Comparison of ENCODE assay signal across 17 mouse cellular contexts in the genomic region with DNA sequence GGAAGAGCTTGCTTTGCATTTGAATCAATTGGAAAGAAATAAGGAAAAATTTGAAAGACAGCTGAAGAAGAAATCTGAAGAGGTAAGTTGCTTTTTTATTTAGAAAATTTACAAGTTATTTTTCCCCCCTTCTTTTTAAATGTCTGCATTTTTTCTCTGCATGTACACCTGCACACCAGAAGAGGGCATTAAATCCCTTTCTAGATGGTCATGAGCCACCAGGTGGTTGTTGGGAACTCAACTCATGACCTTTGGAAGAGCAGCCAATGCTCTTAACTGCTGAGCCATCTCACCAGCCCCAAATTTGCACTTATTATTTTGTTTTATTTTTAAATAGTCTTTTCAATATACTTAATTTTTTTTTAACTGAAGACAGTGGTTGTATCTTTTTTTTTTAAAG. TPM values are rescaled to one million over a fixed set of nuclear protein-coding genes. Genes with fewer than 3 reads are reported as not detected.
DNase-seq lines count a peak whose midpoint lies in the region; ATAC-seq and TF ChIP-seq lines count a peak whose summit lies in the region.
"Had no signal": no experiment of that assay in that cellular context is flagged by ENCODE, and none has a peak within 500 bp of the region (broad histone marks: within the 10 kb centered on the region; RNA-seq: fewer than 3 reads in every experiment).

No protein-coding gene starts in this region.

- no peak for TF ChIP-seq EP300 in lung, postnatal 0 days (IDR thresholded peaks at IDR 0.05)

- no peak overlapping the region for H3K27ac ChIP-seq in kidney, adult 2 months (ENCODE audit: insufficient read depth, low read depth, low read length)
- H3K27ac ChIP-seq in lung, postnatal 0 days (ENCODE audit: low read length) = no peak overlapping the region
- H3K27ac ChIP-seq: embryonic facial prominence, embryonic 12.5 days; heart, embryonic 15.5 days; limb, embryonic 15.5 days had no signal

- H3K4me3 ChIP-seq in kidney, adult 2 months (ENCODE audit: insufficient read depth, low read depth, low read length) = no peak overlapping the region
- H3K4me3 ChIP-seq in lung, postnatal 0 days (ENCODE audit: low read depth, low read length) = no peak overlapping the region
- H3K4me3 ChIP-seq: embryonic facial prominence, embryonic 12.5 days; erythroblast, embryonic 14.5 days; heart, embryonic 15.5 days; limb, embryonic 15.5 days had no signal

- no peak for ATAC-seq in lung, postnatal 0 days
- ATAC-seq: forebrain, embryonic 14.5 days had no signal

- no peak overlapping the region for H3K9ac ChIP-seq in lung, postnatal 0 days (replicated peaks; ENCODE audit: low read depth)
- H3K9ac ChIP-seq: embryonic facial prominence, embryonic 12.5 days; heart, embryonic 15.5 days; limb, embryonic 15.5 days had no signal

- intact Hi-C loops in heart, postnatal 25 days (cut with DNase I) = no loop called here

- no peaks in the 10 kb centered on the region for H3K9me3 ChIP-seq in lung, postnatal 0 days (ENCODE audit: low read length)
- H3K9me3 ChIP-seq: embryonic facial prominence, embryonic 12.5 days; heart, embryonic 15.5 days; limb, embryonic 15.5 days had no signal

- no peaks in the 10 kb centered on the region for H3K27me3 ChIP-seq in kidney, adult 2 months (replicated peaks; ENCODE audit: control insufficient read depth, insufficient read depth, low read length)
- no peaks in the 10 kb centered on the region for H3K27me3 ChIP-seq in lung, postnatal 0 days (replicated peaks; ENCODE audit: insufficient read depth, low read length)
- H3K27me3 ChIP-seq: embryonic facial prominence, embryonic 12.5 days; heart, embryonic 15.5 days; limb, embryonic 15.5 days had no signal

- TF ChIP-seq CTCF in kidney, adult 2 months (conservative IDR thresholded peaks at IDR 0.05; ENCODE audit: insufficient read depth, insufficient read length, low read depth, low read length) = no peak
- TF ChIP-seq CTCF in lung, postnatal 0 days (IDR thresholded peaks at IDR 0.05) = peak; percentile 8; the same call in 1 of the 2 replicates

- H3K4me2 ChIP-seq in lung, postnatal 0 days (replicated peaks; ENCODE audit: low read depth, low read length) = no peak overlapping the region
- H3K4me2 ChIP-seq: embryonic facial prominence, embryonic 12.5 days; heart, embryonic 15.5 days; limb, embryonic 15.5 days had no signal

- peak; percentile 6 for DNase-seq in kidney, adult 2 months
- DNase-seq in kidney, postnatal 10 days = no peak
- no peak for DNase-seq in lung, postnatal 0 days (ENCODE audit: low spot score)
- DNase-seq in lung, postnatal 36 days = no peak
- peak; percentile 5 for DNase-seq in NIH3T3 (ENCODE audit: low read depth)
- DNase-seq in frontal cortex, postnatal 10 days (ENCODE audit: low spot score in 2 of 2) = no peak
- no peak for DNase-seq in heart, postnatal 25 days (ENCODE audit: low spot score)
- DNase-seq: adrenal gland, adult 2 months; layer of hippocampus, postnatal 36 days; lung, adult 2 months; lung, postnatal 4 days; right cerebral cortex, postnatal 4 days had no signal

- TF ChIP-seq POLR2A in kidney, adult 2 months (IDR thresholded peaks at IDR 0.05; ENCODE audit: low read depth, low read length) = no peak

- H3K36me3 ChIP-seq in kidney, adult 2 months (ENCODE audit: control insufficient read depth, insufficient read depth, low read length) = no peaks in the 10 kb centered on the region
- no peaks in the 10 kb centered on the region for H3K36me3 ChIP-seq in lung, postnatal 0 days (ENCODE audit: insufficient read depth, low read length)
- H3K36me3 ChIP-seq: embryonic facial prominence, embryonic 12.5 days; heart, embryonic 15.5 days; limb, embryonic 15.5 days had no signal

- no peaks in the 10 kb centered on the region for H3K4me1 ChIP-seq in kidney, adult 2 months (ENCODE audit: control insufficient read depth, insufficient read depth, low read length)
- H3K4me1 ChIP-seq in lung, postnatal 0 days (ENCODE audit: insufficient read depth, low read depth, low read length) = no peaks in the 10 kb centered on the region
- H3K4me1 ChIP-seq: embryonic facial prominence, embryonic 12.5 days; heart, embryonic 15.5 days; limb, embryonic 15.5 days had no signal

RNA-seq across cellular contexts. Expression of a gene that starts 56.3 kb away (rescaled TPM):
- 0.06 TPM in 1 of 2 replicates, not detected in the other for polyA plus RNA-seq in kidney, adult 2 months (2012; rRNA removed)
- 2.6 and 3.3 TPM in 2 replicates for polyA plus RNA-seq in lung, postnatal 0 days (2015; fragmentation: Nextera tagmentation; extraction: Ambion mirVana)
- total RNA-seq in heart, postnatal 25 days (2021) = under 1 TPM; 0.31 to 0.59 TPM
- polyA plus RNA-seq: adrenal gland, adult 2 months; lung, adult 2 months had no signal

RNA-seq across cellular contexts. Expression of a gene that starts 56.5 kb away (rescaled TPM):
- polyA plus RNA-seq in kidney, adult 2 months (2012; rRNA removed) = 39.7 and 60.9 TPM in 2 replicates
- polyA plus RNA-seq in lung, postnatal 0 days (2015; fragmentation: Nextera tagmentation; extraction: Ambion mirVana) = 33.9 and 36.4 TPM in 2 replicates
- total RNA-seq in heart, postnatal 25 days (2021) = 10 to 100 TPM; 25.4 to 26.0 TPM

Comparison
In these comparisons a context has a peak if more than half of its experiments do, and no peak if none do; other contexts are left out.
1. DNase-seq: peak in kidney, adult 2 months (single experiment) and NIH3T3 (single experiment); none in kidney, postnatal 10 days (single experiment), lung, postnatal 0 days (single experiment), lung, postnatal 36 days (single experiment), frontal cortex, postnatal 10 days (0 of 2) and heart, postnatal 25 days (single experiment).